Mouse (Mus musculus) CH12.LX (cell line): ENCODE measurements around the gene Ston2. TPM values are rescaled to one million over a fixed set of nuclear protein-coding genes. Genes with fewer than 3 reads are reported as not detected.

Experiments used
- DNase-seq: peaks from one replicate; pipeline ENCODE4 v3.0.0-alpha.2; 2013; ENCODE audit errors: extremely low read depth
- H3K27ac ChIP-seq: 2 replicates; pipeline ENCODE4 v1.5.1; 2012; ENCODE audit warnings: low read depth, mild to moderate bottlenecking, control low read depth, moderate library complexity; ENCODE audit not compliant: insufficient read depth
- H3K27me3 ChIP-seq: replicated peaks from 2 replicates; pipeline ENCODE3; 2012; ENCODE audit warnings: inconsistent platforms
- H3K36me3 ChIP-seq, 2 experiments: replicated peaks in 1 of 2; 2 replicates each; pipeline versions ENCODE3 to v1.6.1; 2012; ENCODE audit warnings: inconsistent platforms in 1 of 2, low read length in 1 of 2, mild to moderate bottlenecking in 1 of 2, mixed read lengths in 1 of 2, moderate library complexity in 1 of 2; ENCODE audit not compliant: control insufficient read depth in 1 of 2, insufficient read depth in 1 of 2
- H3K4me1 ChIP-seq, 2 experiments: 2 replicates each; pipeline ENCODE4 v1.6.1; 2012; ENCODE audit warnings: inconsistent platforms in 1 of 2, moderate library complexity in 1 of 2; ENCODE audit not compliant: insufficient read depth in 2 of 2, control insufficient read depth in 1 of 2
- H3K4me2 ChIP-seq: 2 replicates; pipeline ENCODE4 v1.6.1; 2012; ENCODE audit warnings: low read depth, mild to moderate bottlenecking, control low read depth; ENCODE audit not compliant: poor library complexity, insufficient read depth, severe bottlenecking
- H3K4me3 ChIP-seq, 3 experiments: fragments of 150-350 bp in 1 of 3; sonication (generic) in 1 of 3; replicated peaks in 1 of 3; 2 replicates each; pipeline versions ENCODE3 to v1.5.1; 2011 to 2012; ENCODE audit warnings: low read depth in 2 of 3, low read length in 2 of 3, mild to moderate bottlenecking in 2 of 3, moderate library complexity in 2 of 3, control low read depth in 1 of 3, improper control_type of control experiment in 1 of 3, inconsistent platforms in 1 of 3, mixed read lengths in 1 of 3; ENCODE audit not compliant: poor library complexity in 1 of 3
- H3K79me2 ChIP-seq: replicated peaks from 2 replicates; pipeline ENCODE4 v1.6.1; 2012; ENCODE audit warnings: mild to moderate bottlenecking, moderate library complexity; ENCODE audit not compliant: control insufficient read depth, poor library complexity, insufficient read depth, severe bottlenecking; ENCODE audit errors: extremely low read depth
- H3K9ac ChIP-seq: 2 replicates; pipeline ENCODE4 v1.6.1; 2012; ENCODE audit warnings: low read depth, mild to moderate bottlenecking, control low read depth, moderate library complexity; ENCODE audit not compliant: insufficient read depth
- H3K9me3 ChIP-seq: replicated peaks from 2 replicates; pipeline ENCODE3; 2012; ENCODE audit warnings: low read length, inconsistent platforms, mixed read lengths
- BHLHE40 ChIP-seq: IDR thresholded peaks from 2 replicates; pipeline ENCODE4 v1.6.1; 2011; ENCODE audit warnings: mild to moderate bottlenecking, low read depth, low read length, improper control_type of control experiment
- CHD2 ChIP-seq: IDR thresholded peaks from 2 replicates; pipeline ENCODE4 v1.6.1; 2011; ENCODE audit warnings: low read length, improper control_type of control experiment
- E2F4 ChIP-seq: IDR thresholded peaks from 2 replicates; pipeline ENCODE4 v1.6.1; 2011; ENCODE audit warnings: low read depth, low read length, improper control_type of control experiment; ENCODE audit not compliant: insufficient replicate concordance
- EP300 ChIP-seq: IDR thresholded peaks from 2 replicates; pipeline ENCODE4 v1.6.1; 2011; ENCODE audit warnings: low read length, improper control_type of control experiment
- ETS1 ChIP-seq: conservative IDR thresholded peaks from 2 replicates; pipeline ENCODE4 v1.6.1; 2012; ENCODE audit warnings: low read depth, mild to moderate bottlenecking, inconsistent platforms, low read length, improper control_type of control experiment, moderate library complexity
- GABPA ChIP-seq: IDR thresholded peaks from 2 replicates; pipeline ENCODE4 v1.6.1; 2012; ENCODE audit warnings: low read depth, low read length, improper control_type of control experiment, inconsistent platforms; ENCODE audit not compliant: insufficient replicate concordance
- HCFC1 ChIP-seq: IDR thresholded peaks from 2 replicates; pipeline ENCODE4 v1.6.1; 2012; ENCODE audit warnings: low read depth, mild to moderate bottlenecking, inconsistent platforms, low read length, improper control_type of control experiment
- IRF4 ChIP-seq: IDR thresholded peaks from 2 replicates; pipeline ENCODE4 v1.6.1; 2014; ENCODE audit warnings: low read depth, mild to moderate bottlenecking, inconsistent platforms, low read length, improper control_type of control experiment
- JUN ChIP-seq: IDR thresholded peaks from 2 replicates; pipeline ENCODE4 v1.6.1; 2011; ENCODE audit warnings: low read depth, mild to moderate bottlenecking, low read length, improper control_type of control experiment, moderate library complexity; ENCODE audit not compliant: insufficient read depth
- JUND ChIP-seq: conservative IDR thresholded peaks from 2 replicates; pipeline ENCODE4 v1.6.1; 2011; ENCODE audit warnings: low read depth, low read length, improper control_type of control experiment
- KAT2A ChIP-seq: IDR thresholded peaks from 2 replicates; pipeline ENCODE4 v1.6.1; 2012; ENCODE audit warnings: low read length, improper control_type of control experiment, inconsistent platforms; ENCODE audit not compliant: insufficient replicate concordance
- MAFK ChIP-seq: IDR thresholded peaks from 2 replicates; pipeline ENCODE4 v1.6.1; 2011; ENCODE audit warnings: low read length, improper control_type of control experiment; ENCODE audit not compliant: insufficient replicate concordance
- MAX ChIP-seq: IDR thresholded peaks from 2 replicates; pipeline ENCODE4 v1.6.1; 2011; ENCODE audit warnings: low read length, improper control_type of control experiment
- MEF2A ChIP-seq: IDR thresholded peaks from 2 replicates; pipeline ENCODE4 v1.6.1; 2014; ENCODE audit warnings: low read depth, mild to moderate bottlenecking, inconsistent platforms, low read length, improper control_type of control experiment, borderline replicate concordance
- MXI1 ChIP-seq: IDR thresholded peaks from 2 replicates; pipeline ENCODE4 v1.6.1; 2011; ENCODE audit warnings: mild to moderate bottlenecking, low read depth, low read length, improper control_type of control experiment
- MYC ChIP-seq: IDR thresholded peaks from 2 replicates; pipeline ENCODE4 v1.6.1; 2011; ENCODE audit warnings: low read depth, mild to moderate bottlenecking, improper control_type of control experiment, low read length
- NRF1 ChIP-seq: IDR thresholded peaks from 2 replicates; pipeline ENCODE4 v1.6.1; 2014; ENCODE audit warnings: low read depth, mild to moderate bottlenecking, inconsistent platforms, low read length, improper control_type of control experiment, moderate library complexity
- PAX5 ChIP-seq: IDR thresholded peaks from 2 replicates; pipeline ENCODE4 v1.6.1; 2012; ENCODE audit warnings: low read length, inconsistent platforms, mixed read lengths
- POLR2A ChIP-seq: IDR thresholded peaks from 2 replicates; pipeline ENCODE4 v1.6.1; 2011; ENCODE audit warnings: low read depth, mild to moderate bottlenecking, improper control_type of control experiment, low read length
- POLR2AphosphoS2 ChIP-seq: IDR thresholded peaks from 2 replicates; pipeline ENCODE4 v1.6.1; 2011; ENCODE audit warnings: low read depth, low read length, improper control_type of control experiment
- RAD21 ChIP-seq: IDR thresholded peaks from 2 replicates; pipeline ENCODE4 v1.6.1; 2011; ENCODE audit warnings: low read depth, mild to moderate bottlenecking, low read length, improper control_type of control experiment, moderate library complexity
- RCOR1 ChIP-seq: conservative IDR thresholded peaks from 2 replicates; pipeline ENCODE4 v1.6.1; 2012; ENCODE audit warnings: low read depth, mild to moderate bottlenecking, inconsistent platforms, low read length, improper control_type of control experiment
- SMC3 ChIP-seq: IDR thresholded peaks from 2 replicates; pipeline ENCODE4 v1.6.1; 2011; ENCODE audit warnings: low read depth, low read length, improper control_type of control experiment
- TBP ChIP-seq: conservative IDR thresholded peaks from 2 replicates; pipeline ENCODE4 v1.6.1; 2011; ENCODE audit warnings: low read depth, low read length, improper control_type of control experiment
- USF1 ChIP-seq: IDR thresholded peaks from 2 replicates; pipeline ENCODE4 v1.6.1; 2014; ENCODE audit warnings: low read depth, mild to moderate bottlenecking, inconsistent platforms, low read length, improper control_type of control experiment
- USF2 ChIP-seq: conservative IDR thresholded peaks from 2 replicates; pipeline ENCODE4 v1.6.1; 2011; ENCODE audit warnings: low read depth, low read length, improper control_type of control experiment
- ZC3H11A ChIP-seq: IDR thresholded peaks from 2 replicates; pipeline ENCODE4 v1.6.1; 2012; ENCODE audit warnings: low read depth, mild to moderate bottlenecking, inconsistent platforms, low read length, improper control_type of control experiment
- ZKSCAN1 ChIP-seq: IDR thresholded peaks from 2 replicates; pipeline ENCODE4 v1.6.1; 2012; ENCODE audit warnings: low read depth, inconsistent platforms, low read length, improper control_type of control experiment, borderline replicate concordance
- ZMIZ1 ChIP-seq: IDR thresholded peaks from 2 replicates; pipeline ENCODE4 v1.6.1; 2012; ENCODE audit warnings: low read depth, mild to moderate bottlenecking, inconsistent platforms, low read length, improper control_type of control experiment
- ZNF384 ChIP-seq: IDR thresholded peaks from 2 replicates; pipeline ENCODE4 v1.6.1; 2012; ENCODE audit warnings: low read depth, low read length, improper control_type of control experiment, inconsistent platforms
- dilution Hi-C: fragments of 300-500 bp; cut with MboI; formaldehyde crosslinking; loops from 2 replicates; pipeline ENCODE4 v1.14.3; 2020; ENCODE audit warnings: low sequenced_read_pairs; ENCODE audit not compliant: extremely low pct_unique_long_range_greater_than_20kb, extremely low pct_ligation_motif_present
- in situ Hi-C: fragments of 300-500 bp; cut with MboI; formaldehyde crosslinking; loops from 3 replicates; pipeline ENCODE4 v1.14.3; 2019; ENCODE audit warnings: low sequenced_read_pairs, low pct_ligation_motif_present, low pct_unique_long_range_greater_than_20kb, mixed read lengths
- polyA plus RNA-seq: library from polyadenylated mRNA; unstranded; fragments of >175 nt; gene quantifications from 2 replicates; pipeline ENCODE4 v1.2.1, GENCODE M21; 2012; ENCODE audit warnings: low read depth; ENCODE audit not compliant: insufficient read length
- total RNA-seq, 2 experiments: library from RNA; depleted of rRNA; stranded (reverse); fragments of 300-350 nt in 1 of 2; fragments of >200 nt in 1 of 2; gene quantifications; 2 replicates each; pipeline ENCODE4 v1.2.3; 2012 to 2014

Gene Ston2
- total and polyA plus RNA-seq, 3 experiments = 0.21 to 0.34 TPM; not detected in 1

- no peak overlapping the region for H3K9ac ChIP-seq
- peak overlapping the region; percentile 80 for H3K4me2 ChIP-seq
- H3K36me3 ChIP-seq = no peaks in the 10 kb centered on the region
- H3K27me3 ChIP-seq = no peaks in the 10 kb centered on the region
- peak overlapping the region; percentile 42 for H3K27ac ChIP-seq
- in situ Hi-C loops (no loop called here), dilution Hi-C loops (no loop called here)
- no peak for DNase-seq
- H3K4me1 ChIP-seq = peaks cover 6 to 23% of the 10 kb centered on the region in 2 experiments; a peak in 3 of 4 replicates
- H3K4me3 ChIP-seq = peak overlapping the region in 1 of 3 experiments; percentile 19
- TF ChIP-seq MAX (no peak), JUN (no peak), ETS1 (no peak)
- no peaks in the 10 kb centered on the region for H3K9me3 ChIP-seq
- no peaks in the 10 kb centered on the region for H3K79me2 ChIP-seq
These were observed 103.3 kb downstream of the Ston2 start for GRCm38 (mm10) chr12:91684840-91685415.

- H3K27ac ChIP-seq = peak overlapping the region; percentile 42
- no peaks in the 10 kb centered on the region for H3K79me2 ChIP-seq
- H3K36me3 ChIP-seq = no peaks in the 10 kb centered on the region
- DNase-seq = peak; percentile 75
- in situ Hi-C loops = no loop called here
- no peaks in the 10 kb centered on the region for H3K27me3 ChIP-seq
- no peaks in the 10 kb centered on the region for H3K9me3 ChIP-seq
- peak overlapping the region in 1 of 3 experiments; percentile 19 for H3K4me3 ChIP-seq
- no peak overlapping the region for H3K9ac ChIP-seq
- dilution Hi-C loops = no loop called here
- H3K4me2 ChIP-seq = peak overlapping the region; percentile 80
- peaks cover 6 to 23% of the 10 kb centered on the region in 2 experiments; a peak in 3 of 4 replicates for H3K4me1 ChIP-seq
- TF ChIP-seq JUND (no peak), USF2 (no peak), RAD21 (no peak; the same call in 1 of the 2 replicates), HCFC1 (no peak), POLR2AphosphoS2 (no peak), SMC3 (no peak), GABPA (no peak), ZC3H11A (no peak), CHD2 (peak; percentile 94), MXI1 (0 out of 2 replicates have a peak, but pooled peaks have one; percentile 60), TBP (0 out of 2 replicates have a peak, but pooled peaks have one; percentile 4), NRF1 (no peak), KAT2A (no peak), IRF4 (peak; percentile 60; the same call in 1 of the 2 replicates), ZKSCAN1 (no peak), BHLHE40 (peak; percentile 48), ZMIZ1 (no peak), USF1 (no peak), POLR2A (no peak), MYC (no peak; the same call in 1 of the 2 replicates), ZNF384 (no peak), JUN (no peak), EP300 (peak; percentile 74), RCOR1 (no peak), ETS1 (peak; percentile 31), PAX5 (no peak), MEF2A (peak; percentile 14; the same call in 1 of the 2 replicates), MAFK (peak; percentile 29; the same call in 1 of the 2 replicates), E2F4 (no peak)
These were observed 103.9 kb downstream of the Ston2 start for GRCm38 (mm10) chr12:91684101-91684839.
